Mouse (Mus musculus) heart, adult 2 months (tissue): ENCODE results near the gene B3galt2.

Source experiments
- CTCF ChIP-seq: fragments of 200-600 bp; IDR thresholded peaks from 2 replicates; pipeline ENCODE4 v1.8.1; 2022; ENCODE audit warnings: antibody characterized with exemption, mild to moderate bottlenecking, moderate library complexity
- POLR2A ChIP-seq: fragments of 200-500 bp; IDR thresholded peaks from 2 replicates; pipeline ENCODE4 v1.6.1; 2011; ENCODE audit warnings: mild to moderate bottlenecking, low read depth, low read length, control low read depth; ENCODE audit not compliant: insufficient read depth

GRCm38 (mm10) chr1:143646219-143646618 lies 5.8 kb downstream of the B3galt2 start:
- TF ChIP-seq CTCF (no peak), POLR2A (no peak)
